ENCODE assay signal across 27 mouse cellular contexts in the genomic region with DNA sequence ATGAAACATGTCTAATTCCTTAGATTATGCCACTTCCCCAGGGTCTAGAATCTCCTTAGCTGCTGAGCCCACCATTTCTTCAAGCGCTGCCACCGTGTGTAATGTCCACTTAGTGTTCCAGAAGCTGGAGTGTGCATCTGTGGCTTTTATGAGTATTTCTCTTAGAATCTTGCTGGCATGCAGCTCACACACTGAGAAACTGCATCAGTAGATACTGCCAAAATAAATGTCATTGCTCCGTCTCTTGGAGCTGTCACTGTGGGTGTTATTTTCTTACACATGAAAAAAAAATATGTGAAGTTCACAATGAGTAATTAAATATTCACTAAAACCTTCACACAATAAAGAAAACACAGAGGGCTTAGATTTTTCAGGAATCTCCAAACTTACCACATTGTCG.
A peak's percentile ranks its signal among the peaks of the same experiment; 100 is the strongest.
DNase-seq lines count a peak whose midpoint lies in the region; ATAC-seq and TF ChIP-seq lines count a peak whose summit lies in the region.
"Had no signal": no experiment of that assay in that cellular context is flagged by ENCODE, and none has a peak within 500 bp of the region (broad histone marks: within the 10 kb centered on the region; RNA-seq: fewer than 3 reads in every experiment).

No protein-coding gene starts in this region.

- no peaks in the 10 kb centered on the region for H3K9me3 ChIP-seq in forebrain, postnatal 0 days (ENCODE audit: low read length)
- H3K9me3 ChIP-seq in forebrain, embryonic 15.5 days: no peaks in the 10 kb centered on the region
- no peaks in the 10 kb centered on the region for H3K9me3 ChIP-seq in midbrain, embryonic 11.5 days (ENCODE audit: control insufficient read depth, low read length)
- H3K9me3 ChIP-seq in midbrain, embryonic 16.5 days (replicated peaks; ENCODE audit: control insufficient read depth, low read length, poor library complexity, severe bottlenecking): no peaks in the 10 kb centered on the region
- H3K9me3 ChIP-seq: embryonic facial prominence, embryonic 12.5 days; embryonic facial prominence, embryonic 15.5 days; forebrain, embryonic 12.5 days; heart, embryonic 10.5 days; heart, embryonic 13.5 days had no signal

- no peak overlapping the region for H3K4me2 ChIP-seq in forebrain, postnatal 0 days (ENCODE audit: low read depth)
- H3K4me2 ChIP-seq in forebrain, embryonic 15.5 days (replicated peaks): no peak overlapping the region
- H3K4me2 ChIP-seq in midbrain, embryonic 11.5 days: no peak overlapping the region
- no peak overlapping the region for H3K4me2 ChIP-seq in midbrain, embryonic 16.5 days (ENCODE audit: low read length)
- H3K4me2 ChIP-seq: embryonic facial prominence, embryonic 12.5 days; embryonic facial prominence, embryonic 15.5 days; forebrain, embryonic 12.5 days; heart, embryonic 13.5 days; hindbrain, embryonic 14.5 days had no signal

- TF ChIP-seq POLR2A in brain, embryonic 14.5 days (IDR thresholded peaks at IDR 0.05; ENCODE audit: borderline replicate concordance, extremely low read depth, insufficient read depth, insufficient read length, poor library complexity, severe bottlenecking): no peak

- no peak overlapping the region for H3K27ac ChIP-seq in forebrain, postnatal 0 days (ENCODE audit: low read depth, low read length)
- H3K27ac ChIP-seq in forebrain, embryonic 15.5 days (replicated peaks): no peak overlapping the region; the same call in 1 of the 2 replicates
- H3K27ac ChIP-seq in midbrain, embryonic 11.5 days (ENCODE audit: low read depth, low read length): no peak overlapping the region
- H3K27ac ChIP-seq in midbrain, embryonic 16.5 days (ENCODE audit: low read length): no peak overlapping the region
- H3K27ac ChIP-seq: embryonic facial prominence, embryonic 12.5 days; embryonic facial prominence, embryonic 15.5 days; forebrain, embryonic 12.5 days; heart, adult 2 months; heart, embryonic 10.5 days; heart, embryonic 13.5 days; hindbrain, embryonic 14.5 days; hindbrain, postnatal 0 days had no signal

- H3K4me3 ChIP-seq in forebrain, postnatal 0 days (ENCODE audit: low read depth, low read length): no peak overlapping the region
- no peak overlapping the region for H3K4me3 ChIP-seq in forebrain, embryonic 15.5 days
- no peak overlapping the region for H3K4me3 ChIP-seq in midbrain, embryonic 11.5 days (ENCODE audit: low read depth, low read length)
- H3K4me3 ChIP-seq in midbrain, embryonic 16.5 days (ENCODE audit: low read depth, low read length): no peak overlapping the region
- H3K4me3 ChIP-seq: embryonic facial prominence, embryonic 12.5 days; embryonic facial prominence, embryonic 15.5 days; forebrain, embryonic 12.5 days; heart, adult 2 months; heart, embryonic 10.5 days; heart, embryonic 13.5 days had no signal

- no peak for TF ChIP-seq CTCF in forebrain, postnatal 0 days (IDR thresholded peaks at IDR 0.05; ENCODE audit: low read depth)
- TF ChIP-seq CTCF in brain, embryonic 14.5 days (IDR thresholded peaks at IDR 0.05; ENCODE audit: borderline replicate concordance, extremely low read depth, insufficient read depth, insufficient read length): no peak

- 38% methylated on average over 4 of the region's 4 CpGs for WGBS in forebrain, postnatal 0 days
- 57% methylated on average over 4 of the region's 4 CpGs for WGBS in forebrain, embryonic 15.5 days
- 85% methylated on average over 4 of the region's 4 CpGs for WGBS in midbrain, embryonic 11.5 days
- WGBS in midbrain, embryonic 16.5 days: 76% methylated on average over 4 of the region's 4 CpGs

- DNase-seq in forebrain, postnatal 0 days: peak; percentile 54
- peak; percentile 66 for DNase-seq in midbrain, embryonic 11.5 days (ENCODE audit: low spot score, missing footprints)
- DNase-seq in brain, embryonic 14.5 days (ENCODE audit: low read depth): peak; percentile 43
- DNase-seq: adrenal gland, adult 8-10 months; adrenal gland, postnatal 25 days; cerebellum, adult 11 months; cerebellum, adult 2 months; cerebellum, adult 9-11 months; cerebellum, postnatal 25 days; gastrocnemius, postnatal 10 days; gastrocnemius, postnatal 36 days; heart, adult 2 months; heart, postnatal 14 days; heart, postnatal 4 days had no signal

- no peaks in the 10 kb centered on the region for H3K4me1 ChIP-seq in forebrain, postnatal 0 days (ENCODE audit: insufficient read depth)
- peaks cover 3% of the 10 kb centered on the region; the same call in 1 of the 2 replicates for H3K4me1 ChIP-seq in forebrain, embryonic 15.5 days
- no peaks in the 10 kb centered on the region for H3K4me1 ChIP-seq in midbrain, embryonic 11.5 days (ENCODE audit: control insufficient read depth, insufficient read depth, low read length)
- H3K4me1 ChIP-seq in midbrain, embryonic 16.5 days (ENCODE audit: control insufficient read depth, insufficient read depth, low read length): 0 out of 2 replicates have a peak, but pooled peaks cover 2% of the 10 kb centered on the region
- H3K4me1 ChIP-seq: embryonic facial prominence, embryonic 12.5 days; embryonic facial prominence, embryonic 15.5 days; forebrain, embryonic 12.5 days; heart, embryonic 10.5 days; heart, embryonic 13.5 days had no signal

- no peaks in the 10 kb centered on the region for H3K27me3 ChIP-seq in forebrain, postnatal 0 days (ENCODE audit: insufficient read depth, low read length)
- no peaks in the 10 kb centered on the region for H3K27me3 ChIP-seq in forebrain, embryonic 15.5 days
- no peaks in the 10 kb centered on the region for H3K27me3 ChIP-seq in midbrain, embryonic 11.5 days (ENCODE audit: control insufficient read depth, insufficient read depth, low read length)
- no peaks in the 10 kb centered on the region for H3K27me3 ChIP-seq in midbrain, embryonic 16.5 days (ENCODE audit: control insufficient read depth, insufficient read depth, low read depth, low read length)
- H3K27me3 ChIP-seq: embryonic facial prominence, embryonic 12.5 days; embryonic facial prominence, embryonic 15.5 days; forebrain, embryonic 12.5 days; heart, embryonic 13.5 days had no signal

- H3K36me3 ChIP-seq in forebrain, postnatal 0 days (ENCODE audit: insufficient read depth): no peaks in the 10 kb centered on the region
- no peaks in the 10 kb centered on the region for H3K36me3 ChIP-seq in forebrain, embryonic 15.5 days
- no peaks in the 10 kb centered on the region for H3K36me3 ChIP-seq in midbrain, embryonic 11.5 days (ENCODE audit: control insufficient read depth, insufficient read depth, low read length)
- H3K36me3 ChIP-seq in midbrain, embryonic 16.5 days (ENCODE audit: control insufficient read depth, insufficient read depth, low read length): no peaks in the 10 kb centered on the region
- H3K36me3 ChIP-seq: embryonic facial prominence, embryonic 12.5 days; embryonic facial prominence, embryonic 15.5 days; forebrain, embryonic 12.5 days; heart, embryonic 10.5 days; heart, embryonic 13.5 days had no signal

- ATAC-seq in forebrain, postnatal 0 days: peak; percentile 61
- ATAC-seq in forebrain, embryonic 15.5 days (replicated peaks): no peak
- ATAC-seq in midbrain, embryonic 11.5 days (ENCODE audit: low FRiP score): no peak
- no peak for ATAC-seq in midbrain, embryonic 16.5 days
- no peak for ATAC-seq in activated CD4-positive, CD25-positive, alpha-beta regulatory T cell, adult 4 months
- ATAC-seq: CD4-positive, CD25-positive, alpha-beta regulatory T cell, adult 4 months; hindbrain, postnatal 0 days; inflammation-experienced regulatory T-cells, adult 6 months; intestine, embryonic 16.5 days had no signal

- no peak overlapping the region for H3K9ac ChIP-seq in forebrain, postnatal 0 days
- H3K9ac ChIP-seq in forebrain, embryonic 15.5 days (replicated peaks): no peak overlapping the region
- no peak overlapping the region for H3K9ac ChIP-seq in midbrain, embryonic 11.5 days (ENCODE audit: low read length)
- H3K9ac ChIP-seq in midbrain, embryonic 16.5 days (ENCODE audit: low read depth, low read length): no peak overlapping the region
- H3K9ac ChIP-seq: embryonic facial prominence, embryonic 12.5 days; embryonic facial prominence, embryonic 15.5 days; forebrain, embryonic 12.5 days; heart, embryonic 13.5 days; hindbrain, embryonic 14.5 days had no signal
